Mouse (Mus musculus) lung, adult 2 months (tissue): Measurements from ENCODE around the gene S100a4.

ENCODE experiments used
- CTCF ChIP-seq: fragments of 200-500 bp; IDR thresholded peaks from 2 replicates; pipeline ENCODE4 v1.5.1; 2011; ENCODE audit warnings: mild to moderate bottlenecking, low read length, control low read depth; ENCODE audit not compliant: insufficient read depth
- POLR2A ChIP-seq: fragments of 200-500 bp; IDR thresholded peaks from 2 replicates; pipeline ENCODE4 v1.6.1; 2011; ENCODE audit warnings: low read depth, mild to moderate bottlenecking, control low read depth, low read length, borderline replicate concordance; ENCODE audit errors: extremely low read depth

DNA sequence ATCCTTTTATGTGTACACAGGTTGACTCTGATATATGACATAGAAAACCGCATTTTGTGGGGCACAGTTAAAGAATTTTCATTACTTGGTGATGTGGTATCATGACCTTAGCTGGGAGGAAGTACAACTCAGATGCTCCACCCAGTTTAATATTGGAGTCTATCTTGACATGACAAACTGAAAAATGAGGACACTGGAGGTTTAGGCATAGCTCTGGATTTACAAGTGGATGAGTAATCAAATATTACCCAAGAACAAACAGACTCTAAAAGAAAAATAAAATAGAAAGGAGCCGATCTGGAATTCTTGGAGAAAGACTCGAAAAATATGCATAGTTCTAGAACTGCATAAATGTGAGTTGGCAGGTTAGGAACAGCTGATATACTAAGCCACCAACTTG, 28.3 kb upstream of the S100a4 start:
- TF ChIP-seq CTCF (no peak), POLR2A (no peak)
